Mouse (Mus musculus) kidney, adult 2 months (tissue): ENCODE results near the gene Pbx2. TPM values are rescaled to one million over a fixed set of nuclear protein-coding genes. Genes with fewer than 3 reads are reported as not detected.
A peak's percentile ranks its signal among the peaks of the same experiment; 100 is the strongest.

Source experiments
- DNase-seq: peaks from one replicate; pipeline ENCODE4 v3.0.0; 2021
- H3K27ac ChIP-seq: fragments of 200-500 bp; 2 replicates; pipeline ENCODE4 v1.5.1; 2012; ENCODE audit warnings: low read depth, low read length, control low read depth, inconsistent platforms; ENCODE audit not compliant: insufficient read depth
- H3K27me3 ChIP-seq: fragments of 200-500 bp; replicated peaks from 2 replicates; pipeline ENCODE4 v1.6.1; 2012; ENCODE audit warnings: mild to moderate bottlenecking, moderate library complexity, low read length, inconsistent platforms; ENCODE audit not compliant: control insufficient read depth, insufficient read depth
- H3K36me3 ChIP-seq: fragments of 200-500 bp; 2 replicates; pipeline ENCODE4 v1.6.1; 2012; ENCODE audit warnings: mild to moderate bottlenecking, moderate library complexity, low read length, inconsistent platforms; ENCODE audit not compliant: control insufficient read depth, insufficient read depth
- H3K4me1 ChIP-seq: fragments of 200-500 bp; 2 replicates; pipeline ENCODE4 v1.6.1; 2011; ENCODE audit warnings: low read length; ENCODE audit not compliant: control insufficient read depth, insufficient read depth
- H3K4me3 ChIP-seq: fragments of 200-500 bp; 2 replicates; pipeline ENCODE4 v1.5.1; 2011; ENCODE audit warnings: mild to moderate bottlenecking, low read depth, low read length, control low read depth; ENCODE audit not compliant: insufficient read depth
- CTCF ChIP-seq: fragments of 200-500 bp; conservative IDR thresholded peaks from 2 replicates; pipeline ENCODE4 v1.5.1; 2011; ENCODE audit warnings: low read depth, mild to moderate bottlenecking, control low read depth, low read length, moderate library complexity, mixed read lengths; ENCODE audit not compliant: insufficient read depth, insufficient read length
- POLR2A ChIP-seq: fragments of 200-500 bp; IDR thresholded peaks from one replicate; pipeline ENCODE4 v1.6.1; 2011; ENCODE audit warnings: low read depth, low read length, control low read depth
- WGBS: fragments of 180-500 bp; shearing (Covaris S2); methylation state at CpG from one replicate; pipeline ENCODE4 v1.1.7; 2018; 5-methylcytosine and 5-hydroxymethylcytosine counted together
- polyA plus RNA-seq: library from polyadenylated mRNA; depleted of rRNA; stranded (reverse); fragments of >200 nt; gene quantifications from 2 replicates; pipeline ENCODE4 v1.2.3, GENCODE M21; 2012

Pbx2 gene
- polyA plus RNA-seq, 1 experiment = 56.2 TPM

- Histone ChIP-seq H3K27ac (no peak overlapping the region), H3K36me3 (peaks cover 2% of the 10 kb centered on the region; the same call in 1 of the 2 replicates), H3K4me3 (peak overlapping the region; percentile 26), H3K4me1 (peaks cover 15% of the 10 kb centered on the region), H3K27me3 (no peaks in the 10 kb centered on the region)
- no peak for TF ChIP-seq CTCF
- no peak for TF ChIP-seq POLR2A
- no peak for DNase-seq
- WGBS = 68% methylated on average over 12 of the region's 12 CpGs
These were observed 38.9 kb downstream of the Pbx2 start for GRCm38 (mm10) chr17:34629796-34630603.

GRCm38 (mm10) chr17:34630761-34631301, 39.8 kb downstream of the Pbx2 start:
- 11% methylated on average over 48 of the region's 48 CpGs for WGBS
- Histone ChIP-seq H3K4me3 (peak overlapping the region; percentile 7; the same call in 1 of the 2 replicates), H3K27me3 (no peaks in the 10 kb centered on the region), H3K36me3 (no peaks in the 10 kb centered on the region), H3K27ac (no peak overlapping the region), H3K4me1 (peaks cover 12% of the 10 kb centered on the region; the same call in 1 of the 2 replicates)
- TF ChIP-seq CTCF (no peak), POLR2A (no peak)
- no peak for DNase-seq

- TF ChIP-seq POLR2A = no peak
- Histone ChIP-seq H3K4me1 (peaks cover 9% of the 10 kb centered on the region; the same call in 1 of the 2 replicates), H3K4me3 (no peak overlapping the region), H3K36me3 (no peaks in the 10 kb centered on the region), H3K27ac (no peak overlapping the region), H3K27me3 (no peaks in the 10 kb centered on the region)
- WGBS = 25% methylated on average over 12 of the region's 12 CpGs
- no peak for DNase-seq
These were observed 40.6 kb downstream of the Pbx2 start for GRCm38 (mm10) chr17:34631647-34632046.

GRCm38 (mm10) chr17:34632261-34632691, 41.2 kb downstream of the Pbx2 start:
- no peaks in the 10 kb centered on the region for H3K27me3 ChIP-seq
- peak overlapping the region; percentile 52 for H3K4me3 ChIP-seq
- no peaks in the 10 kb centered on the region for H3K36me3 ChIP-seq
- H3K27ac ChIP-seq = peak overlapping the region; percentile 49
- H3K4me1 ChIP-seq = peaks cover 9% of the 10 kb centered on the region; the same call in 1 of the 2 replicates
- TF ChIP-seq POLR2A = no peak
- no peak for TF ChIP-seq CTCF
- DNase-seq = peak; percentile 92
- WGBS = 3% methylated on average over 26 of the region's 26 CpGs

- 71% methylated on average over 2 of the region's 2 CpGs for WGBS
- no peak for DNase-seq
- Histone ChIP-seq H3K36me3 (no peaks in the 10 kb centered on the region), H3K27ac (no peak overlapping the region), H3K4me3 (no peak overlapping the region), H3K27me3 (no peaks in the 10 kb centered on the region), H3K4me1 (peaks cover 6% of the 10 kb centered on the region; the same call in 1 of the 2 replicates)
- TF ChIP-seq CTCF (no peak), POLR2A (no peak)
These were observed 44.6 kb downstream of the Pbx2 start for GRCm38 (mm10) chr17:34635671-34636070.

- DNase-seq = no peak
- Histone ChIP-seq H3K4me1 (no peaks in the 10 kb centered on the region), H3K27ac (no peak overlapping the region), H3K4me3 (no peak overlapping the region), H3K27me3 (no peaks in the 10 kb centered on the region), H3K36me3 (no peaks in the 10 kb centered on the region)
- TF ChIP-seq POLR2A = no peak
- no peak for TF ChIP-seq CTCF
- 57% methylated on average over 3 of the region's 3 CpGs for WGBS
These were observed 46.4 kb downstream of the Pbx2 start for GRCm38 (mm10) chr17:34637459-34637858.

GRCm38 (mm10) chr17:34639461-34640255, 48.6 kb downstream of the Pbx2 start:
- no peak overlapping the region for H3K27ac ChIP-seq
- no peak for DNase-seq

More at GRCm38 (mm10) chr17:34639461-34640255, 48.6 kb downstream of the Pbx2 start:
- TF ChIP-seq POLR2A (no peak), CTCF (no peak)
- Histone ChIP-seq H3K36me3 (no peaks in the 10 kb centered on the region), H3K27me3 (no peaks in the 10 kb centered on the region), H3K4me1 (no peaks in the 10 kb centered on the region), H3K4me3 (no peak overlapping the region)
- WGBS = 87% methylated on average over 7 of the region's 7 CpGs
